Comparison of ENCODE assay signal across 7 mouse cellular contexts in genomic region chr6:128308311-128308710, GRCm38 (mm10). TPM values are rescaled to one million over a fixed set of nuclear protein-coding genes. Genes with fewer than 3 reads are reported as not detected.
DNase-seq lines count a peak whose midpoint lies in the region; ATAC-seq lines count a peak whose summit lies in the region.

No protein-coding gene starts in this region.

- H3K4me2 ChIP-seq in forebrain, embryonic 16.5 days (ENCODE audit: low read length), result no peak overlapping the region
- H3K4me2 ChIP-seq in intestine, embryonic 15.5 days (replicated peaks), result no peak overlapping the region
- H3K4me2 ChIP-seq in liver, embryonic 13.5 days, result no peak overlapping the region

- H3K27ac ChIP-seq in forebrain, embryonic 16.5 days (ENCODE audit: low read length), result no peak overlapping the region
- H3K27ac ChIP-seq in intestine, embryonic 15.5 days, result no peak overlapping the region
- no peak overlapping the region for H3K27ac ChIP-seq in liver, embryonic 13.5 days

- no peaks in the 10 kb centered on the region for H3K9me3 ChIP-seq in forebrain, embryonic 16.5 days (ENCODE audit: control insufficient read depth, low read length)
- no peaks in the 10 kb centered on the region for H3K9me3 ChIP-seq in intestine, embryonic 15.5 days
- H3K9me3 ChIP-seq in liver, embryonic 13.5 days (replicated peaks), result no peaks in the 10 kb centered on the region

- no peaks in the 10 kb centered on the region for H3K27me3 ChIP-seq in forebrain, embryonic 16.5 days (replicated peaks; ENCODE audit: control insufficient read depth, insufficient read depth, low read length)
- no peaks in the 10 kb centered on the region for H3K27me3 ChIP-seq in intestine, embryonic 15.5 days (replicated peaks)
- H3K27me3 ChIP-seq in liver, embryonic 13.5 days, result no peaks in the 10 kb centered on the region

- ATAC-seq in forebrain, embryonic 16.5 days, result peak; percentile 71
- ATAC-seq in intestine, embryonic 15.5 days, result peak; percentile 83
- ATAC-seq in liver, embryonic 13.5 days (ENCODE audit: low read depth), result no peak

- no peaks in the 10 kb centered on the region for H3K4me1 ChIP-seq in forebrain, embryonic 16.5 days (replicated peaks; ENCODE audit: control insufficient read depth, insufficient read depth, low read length)
- H3K4me1 ChIP-seq in intestine, embryonic 15.5 days (replicated peaks), result no peaks in the 10 kb centered on the region
- H3K4me1 ChIP-seq in liver, embryonic 13.5 days (replicated peaks), result 0 out of 2 replicates have a peak, but pooled peaks cover 3% of the 10 kb centered on the region

- no peak overlapping the region for H3K4me3 ChIP-seq in forebrain, embryonic 16.5 days (replicated peaks; ENCODE audit: low read length)
- no peak overlapping the region for H3K4me3 ChIP-seq in intestine, embryonic 15.5 days (replicated peaks)
- no peak overlapping the region for H3K4me3 ChIP-seq in liver, embryonic 13.5 days (replicated peaks)

- H3K9ac ChIP-seq in forebrain, embryonic 16.5 days (replicated peaks; ENCODE audit: low read depth, low read length), result no peak overlapping the region
- no peak overlapping the region for H3K9ac ChIP-seq in intestine, embryonic 15.5 days
- no peak overlapping the region for H3K9ac ChIP-seq in liver, embryonic 13.5 days

- DNase-seq in 3T3-L1 (ENCODE audit: low read depth, low spot score), result peak; percentile 94
- peak; percentile 53 for DNase-seq in CD4-positive helper T cell, adult 2 months (ENCODE audit: low read depth, low spot score)
- peak; percentile 58 for DNase-seq in c-Kit-positive CD71-positive TER-119-positive erythroid progenitor cells, embryonic 14.5 days (ENCODE audit: low spot score)
- peak; percentile 49 for DNase-seq in liver, embryonic 13.5 days
- DNase-seq in retina, embryonic 14.5 days (ENCODE audit: low spot score), result peak; percentile 79

- WGBS in forebrain, embryonic 16.5 days, result 26% methylated on average over 4 of the region's 4 CpGs
- WGBS in intestine, embryonic 15.5 days, result 32% methylated on average over 4 of the region's 4 CpGs
- 28% methylated on average over 4 of the region's 4 CpGs for WGBS in liver, embryonic 13.5 days (ENCODE audit: insufficient replicate concordance)

- no peaks in the 10 kb centered on the region for H3K36me3 ChIP-seq in forebrain, embryonic 16.5 days (ENCODE audit: control insufficient read depth, insufficient read depth)
- no peaks in the 10 kb centered on the region for H3K36me3 ChIP-seq in intestine, embryonic 15.5 days
- no peaks in the 10 kb centered on the region for H3K36me3 ChIP-seq in liver, embryonic 13.5 days

RNA-seq across cellular contexts. Expression of gene Tead4, which starts 7.7 kb away (rescaled TPM):
- 0.47 and 0.52 TPM in 2 replicates for polyA plus RNA-seq in forebrain, embryonic 16.5 days (2015; fragmentation: Nextera tagmentation; extraction: Ambion mirVana)
- 2.2 and 2.5 TPM in 2 replicates for polyA plus RNA-seq in intestine, embryonic 15.5 days (2015; fragmentation: Nextera tagmentation; extraction: Ambion mirVana)
- 0.46 and 0.77 TPM in 2 replicates for polyA plus RNA-seq in liver, embryonic 13.5 days (2015; fragmentation: Nextera tagmentation; extraction: Ambion mirVana)

RNA-seq across cellular contexts. Expression of gene Tulp3, which starts 47.3 kb away (rescaled TPM):
- 13.2 and 17.3 TPM in 2 replicates for polyA plus RNA-seq in forebrain, embryonic 16.5 days (2015; fragmentation: Nextera tagmentation; extraction: Ambion mirVana)
- polyA plus RNA-seq in intestine, embryonic 15.5 days (2015; fragmentation: Nextera tagmentation; extraction: Ambion mirVana), result 10.4 and 11.9 TPM in 2 replicates
- polyA plus RNA-seq in liver, embryonic 13.5 days (2015; fragmentation: Nextera tagmentation; extraction: Ambion mirVana), result 2.5 TPM in 2 replicates

RNA-seq across cellular contexts. Expression of gene Rhno1, which starts 54.4 kb away (rescaled TPM):
- 124 and 129 TPM in 2 replicates for polyA plus RNA-seq in forebrain, embryonic 16.5 days (2015; fragmentation: Nextera tagmentation; extraction: Ambion mirVana)
- 97.9 and 107 TPM in 2 replicates for polyA plus RNA-seq in intestine, embryonic 15.5 days (2015; fragmentation: Nextera tagmentation; extraction: Ambion mirVana)
- polyA plus RNA-seq in liver, embryonic 13.5 days (2015; fragmentation: Nextera tagmentation; extraction: Ambion mirVana), result 64.3 and 70.5 TPM in 2 replicates

RNA-seq across cellular contexts. Expression of gene Foxm1, which starts 54.5 kb away (rescaled TPM):
- 19.9 and 21.8 TPM in 2 replicates for polyA plus RNA-seq in forebrain, embryonic 16.5 days (2015; fragmentation: Nextera tagmentation; extraction: Ambion mirVana)
- polyA plus RNA-seq in intestine, embryonic 15.5 days (2015; fragmentation: Nextera tagmentation; extraction: Ambion mirVana), result 25.7 and 26.3 TPM in 2 replicates
- 12.2 and 14.7 TPM in 2 replicates for polyA plus RNA-seq in liver, embryonic 13.5 days (2015; fragmentation: Nextera tagmentation; extraction: Ambion mirVana)
